Mouse (Mus musculus) forebrain, embryonic 13.5 days (tissue): ENCODE results near the gene Chchd6. TPM values are rescaled to one million over a fixed set of nuclear protein-coding genes. Genes with fewer than 3 reads are reported as not detected.

Source experiments
- ATAC-seq: fragments of 200-750 bp; cut with Nextera tagmentation; 2 replicates; pipeline ENCODE4 v1.8.0; 2017
- H3K27ac ChIP-seq: fragments of 300-500 bp; sonication (generic); 2 replicates; pipeline ENCODE4 v1.5.1; 2015; ENCODE audit warnings: inconsistent platforms, mild to moderate bottlenecking, moderate library complexity
- H3K27me3 ChIP-seq: fragments of 300-500 bp; sonication (generic); 2 replicates; pipeline ENCODE4 v1.6.1; 2015; ENCODE audit warnings: mild to moderate bottlenecking, inconsistent platforms
- H3K36me3 ChIP-seq: fragments of 300-500 bp; sonication (generic); 2 replicates; pipeline ENCODE4 v1.6.1; 2015; ENCODE audit warnings: mild to moderate bottlenecking, inconsistent platforms; ENCODE audit not compliant: poor library complexity, severe bottlenecking
- H3K4me1 ChIP-seq: fragments of 300-500 bp; sonication (generic); 2 replicates; pipeline ENCODE4 v1.6.1; 2015; ENCODE audit warnings: inconsistent platforms
- H3K4me2 ChIP-seq: fragments of 300-500 bp; sonication (generic); 2 replicates; pipeline ENCODE4 v1.6.1; 2015; ENCODE audit warnings: inconsistent platforms, mild to moderate bottlenecking, moderate library complexity
- H3K4me3 ChIP-seq: fragments of 300-500 bp; sonication (generic); 2 replicates; pipeline ENCODE4 v1.5.1; 2015; ENCODE audit warnings: mild to moderate bottlenecking, inconsistent platforms
- H3K9ac ChIP-seq: fragments of 300-500 bp; sonication (generic); 2 replicates; pipeline ENCODE4 v1.6.1; 2015; ENCODE audit warnings: mild to moderate bottlenecking, inconsistent platforms
- H3K9me3 ChIP-seq: fragments of 300-500 bp; sonication (generic); replicated peaks from 2 replicates; pipeline ENCODE4 v1.6.1; 2016; ENCODE audit warnings: inconsistent platforms
- WGBS: fragments of 180-500 bp; shearing (Covaris S2); methylation state at CpG from one replicate; pipeline ENCODE4 v1.1.7; 2015; 5-methylcytosine and 5-hydroxymethylcytosine counted together
- polyA plus RNA-seq: library from polyadenylated mRNA; unstranded; fragments of >200 nt; fragmentation: Nextera tagmentation; extraction: Ambion mirVana; gene quantifications from 2 replicates; pipeline ENCODE4 v1.2.1, GENCODE M21; 2015

Gene Chchd6
- polyA plus RNA-seq, 1 experiment from 2014 or later: 108 TPM

DNA sequence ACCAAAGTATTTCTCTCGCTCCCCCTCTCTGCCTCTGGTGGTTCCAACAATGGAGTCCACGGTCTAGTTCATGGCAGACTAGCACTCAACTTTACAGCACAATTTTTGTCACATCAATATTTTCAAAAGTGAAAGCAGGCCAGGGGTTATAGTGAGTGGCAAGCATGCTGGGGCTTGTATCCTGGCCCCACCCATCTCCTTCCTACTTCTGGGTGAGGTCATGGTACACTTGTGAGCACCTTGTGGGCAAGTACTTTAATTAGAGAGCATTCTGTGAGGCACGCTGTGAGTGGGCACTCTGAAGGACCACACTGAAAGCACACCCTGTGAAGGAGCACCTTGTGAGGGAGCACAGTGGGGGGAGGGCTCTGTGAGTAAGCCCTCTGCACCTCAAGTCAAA, 172.8 kb downstream of the Chchd6 start:
- Histone ChIP-seq H3K4me1 (peaks cover 6% of the 10 kb centered on the region; the same call in 1 of the 2 replicates), H3K27me3 (no peaks in the 10 kb centered on the region), H3K9ac (no peak overlapping the region), H3K36me3 (no peaks in the 10 kb centered on the region), H3K9me3 (no peaks in the 10 kb centered on the region), H3K4me2 (no peak overlapping the region), H3K4me3 (no peak overlapping the region), H3K27ac (no peak overlapping the region)
- 88% methylated on average over 3 of the region's 3 CpGs for WGBS
- no peak for ATAC-seq

DNA sequence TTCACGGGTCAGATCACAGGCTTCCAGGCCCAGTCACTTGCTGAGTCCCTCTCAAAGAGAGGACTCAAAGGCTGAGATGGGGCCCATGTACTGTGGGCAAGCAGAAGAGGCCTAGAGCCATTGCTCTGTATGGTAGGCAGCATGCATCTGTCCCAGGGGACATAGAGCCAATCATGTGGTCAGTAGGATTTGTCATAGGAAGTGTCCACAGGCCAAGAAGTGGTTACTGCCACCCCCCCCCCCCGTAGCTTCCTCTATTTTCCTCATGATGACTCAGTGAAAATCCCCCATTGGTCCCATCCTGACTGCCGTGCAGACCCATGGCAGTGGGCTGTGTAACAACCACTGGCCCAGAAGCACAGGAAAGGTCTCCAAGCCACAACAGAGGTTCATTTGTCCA, 173.5 kb downstream of the Chchd6 start:
- Histone ChIP-seq H3K4me1 (peaks cover 6% of the 10 kb centered on the region; the same call in 1 of the 2 replicates), H3K9me3 (no peaks in the 10 kb centered on the region), H3K4me3 (no peak overlapping the region), H3K27ac (no peak overlapping the region), H3K4me2 (no peak overlapping the region), H3K36me3 (no peaks in the 10 kb centered on the region), H3K27me3 (no peaks in the 10 kb centered on the region), H3K9ac (no peak overlapping the region)
- no peak for ATAC-seq
- WGBS: 84% methylated on average over 3 of the region's 3 CpGs

DNA sequence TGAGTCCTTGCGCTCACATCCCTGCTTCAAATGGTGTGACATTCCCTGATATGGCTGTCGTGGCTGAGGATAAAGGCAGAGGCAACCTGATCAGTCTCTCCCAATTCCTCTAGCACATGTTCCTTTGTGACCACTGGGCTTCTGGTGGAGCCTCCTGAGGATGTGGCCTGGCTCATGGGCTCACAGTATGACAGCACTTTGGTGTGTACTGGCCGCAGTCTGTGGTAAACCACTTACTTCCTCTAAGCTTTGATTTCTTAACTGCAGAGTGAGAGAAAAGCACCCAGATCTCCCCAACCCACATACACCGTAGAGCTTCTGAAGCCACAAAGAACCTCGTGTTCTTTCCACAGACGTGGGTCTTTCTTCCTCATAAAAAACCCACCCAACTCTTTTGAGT, 173.9 kb downstream of the Chchd6 start:
- Histone ChIP-seq H3K27me3 (no peaks in the 10 kb centered on the region), H3K4me1 (peaks cover 6% of the 10 kb centered on the region; the same call in 1 of the 2 replicates), H3K4me2 (no peak overlapping the region), H3K9me3 (no peaks in the 10 kb centered on the region), H3K9ac (no peak overlapping the region), H3K4me3 (no peak overlapping the region), H3K27ac (no peak overlapping the region), H3K36me3 (no peaks in the 10 kb centered on the region)
- no peak for ATAC-seq
- WGBS: 90% methylated on average over 6 of the region's 6 CpGs

DNA sequence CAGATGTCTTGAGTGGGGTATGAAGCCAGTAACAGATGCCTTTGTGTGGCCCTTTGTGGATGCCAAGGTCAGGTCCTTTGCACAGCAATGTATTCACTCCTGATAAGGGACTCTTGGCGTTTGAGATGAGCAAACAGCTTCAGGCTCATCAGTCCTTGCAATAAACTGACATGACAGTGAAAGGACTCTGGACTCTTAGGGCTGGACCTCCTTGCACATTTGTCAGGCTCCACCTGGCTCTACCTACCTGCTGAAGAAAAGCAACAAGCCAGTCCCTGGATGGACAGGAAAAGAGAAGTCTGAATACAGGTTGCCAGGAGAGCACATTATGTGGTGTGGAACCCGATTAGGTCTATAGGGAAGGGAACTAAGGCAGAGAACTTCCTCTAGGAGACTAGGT, 174.7 kb downstream of the Chchd6 start:
- 77% methylated on average over 2 of the region's 2 CpGs for WGBS
- Histone ChIP-seq H3K4me2 (no peak overlapping the region), H3K9me3 (no peaks in the 10 kb centered on the region), H3K9ac (no peak overlapping the region), H3K27me3 (no peaks in the 10 kb centered on the region), H3K4me3 (no peak overlapping the region), H3K27ac (no peak overlapping the region), H3K4me1 (peaks cover 6% of the 10 kb centered on the region; the same call in 1 of the 2 replicates), H3K36me3 (no peaks in the 10 kb centered on the region)
- no peak for ATAC-seq

DNA sequence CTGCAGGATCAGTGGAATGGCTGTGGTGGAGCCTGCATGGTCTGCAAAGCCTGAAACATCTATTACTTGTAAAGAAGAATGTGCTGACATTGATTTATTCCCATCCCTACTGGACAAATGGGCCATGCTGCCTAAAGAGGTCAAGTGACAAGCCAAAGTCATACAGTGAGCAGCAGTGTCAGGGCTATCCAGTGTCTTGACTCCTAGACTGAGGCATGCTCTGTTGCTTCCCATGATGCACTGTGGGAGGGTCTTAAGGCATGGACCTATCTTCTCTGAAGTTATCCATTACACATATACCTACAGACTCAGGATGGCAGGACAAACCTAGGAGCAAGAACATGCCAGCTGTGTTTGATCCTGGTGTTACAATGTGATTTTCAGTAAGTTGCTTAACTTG, 175.3 kb downstream of the Chchd6 start:
- no peaks in the 10 kb centered on the region for H3K27me3 ChIP-seq
- no peaks in the 10 kb centered on the region for H3K36me3 ChIP-seq
- H3K4me1 ChIP-seq: peaks cover 6% of the 10 kb centered on the region; the same call in 1 of the 2 replicates
- H3K9ac ChIP-seq: no peak overlapping the region
- H3K4me3 ChIP-seq: no peak overlapping the region
- H3K27ac ChIP-seq: no peak overlapping the region
- H3K9me3 ChIP-seq: no peaks in the 10 kb centered on the region
- ATAC-seq: no peak
- H3K4me2 ChIP-seq: no peak overlapping the region

DNA sequence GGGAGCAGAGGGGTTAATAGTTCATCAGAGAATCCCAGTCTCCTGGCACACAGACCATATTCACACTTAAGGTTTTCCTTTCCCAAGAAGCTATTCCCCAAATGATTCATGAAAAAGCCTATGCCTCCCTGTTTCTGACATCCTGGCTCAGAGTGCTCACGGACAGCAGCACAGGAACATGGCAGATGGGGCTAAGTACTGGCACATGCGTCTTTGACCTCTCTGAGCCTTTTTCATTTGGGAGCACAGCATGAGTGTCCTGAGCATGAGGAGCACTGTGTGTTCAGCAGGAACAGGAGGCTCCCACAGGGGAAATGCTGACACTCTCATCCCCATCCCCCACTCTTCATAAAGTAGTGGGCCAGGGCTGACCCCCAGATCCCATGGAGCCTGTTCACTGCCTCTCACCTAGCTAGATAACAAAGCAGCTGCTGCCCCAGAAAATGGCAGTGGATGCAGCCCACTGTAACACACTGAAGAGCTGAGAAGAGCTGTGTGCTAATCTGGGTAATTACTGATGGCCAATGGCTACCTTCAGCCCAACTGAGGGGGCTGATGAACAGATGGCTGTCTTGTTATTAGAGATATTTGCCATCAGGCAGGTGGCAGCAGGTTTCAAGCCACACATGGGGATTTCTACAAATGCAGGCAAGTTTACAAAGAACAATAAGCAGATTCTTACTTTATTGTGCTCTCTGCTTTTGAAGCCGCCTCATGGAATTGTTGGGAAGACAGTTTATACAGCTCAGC, 176.2 kb downstream of the Chchd6 start:
- Histone ChIP-seq H3K27me3 (no peaks in the 10 kb centered on the region), H3K27ac (no peak overlapping the region)
- no peak for ATAC-seq

DNA sequence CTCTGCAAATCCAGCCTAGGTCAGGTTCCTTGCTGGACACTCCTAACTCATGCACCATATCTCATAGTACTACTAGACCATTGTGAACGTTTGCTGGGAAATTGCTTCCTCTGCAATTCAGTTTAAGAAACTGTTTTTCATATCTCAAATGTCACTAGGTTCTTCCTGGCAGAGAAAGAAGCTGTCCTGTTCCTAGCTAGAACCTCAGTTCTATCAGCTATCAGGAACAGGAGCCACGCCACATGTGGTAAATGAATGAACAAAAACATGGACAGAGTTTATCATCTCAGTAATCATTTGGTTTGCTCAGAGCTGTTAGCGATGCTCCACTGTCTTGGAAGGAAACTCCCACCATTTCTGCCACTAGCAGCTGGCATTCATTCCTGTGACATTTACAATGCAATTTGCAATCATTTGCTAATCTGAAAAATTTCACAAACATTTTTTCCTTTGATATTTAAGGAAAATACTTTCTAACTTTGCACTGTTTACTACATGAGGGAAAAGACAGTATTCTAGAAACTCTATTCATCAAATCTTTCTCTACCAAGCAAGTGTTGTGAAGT, 179.3 kb downstream of the Chchd6 start:
- WGBS: 94% methylated on average over 3 of the region's 3 CpGs
- ATAC-seq: no peak
- no peak overlapping the region for H3K4me3 ChIP-seq
- no peaks in the 10 kb centered on the region for H3K9me3 ChIP-seq
- H3K36me3 ChIP-seq: no peaks in the 10 kb centered on the region
- H3K27ac ChIP-seq: no peak overlapping the region
- H3K27me3 ChIP-seq: no peaks in the 10 kb centered on the region
- no peak overlapping the region for H3K4me2 ChIP-seq
- H3K4me1 ChIP-seq: peaks cover 6% of the 10 kb centered on the region; the same call in 1 of the 2 replicates
- H3K9ac ChIP-seq: no peak overlapping the region

More for the DNA sequence above, 176.2 kb downstream of the Chchd6 start:
- H3K4me1 ChIP-seq: peaks cover 6% of the 10 kb centered on the region; the same call in 1 of the 2 replicates
- H3K4me2 ChIP-seq: no peak overlapping the region
- no peaks in the 10 kb centered on the region for H3K9me3 ChIP-seq
- no peak overlapping the region for H3K4me3 ChIP-seq
- no peak overlapping the region for H3K9ac ChIP-seq
- 84% methylated on average over 3 of the region's 3 CpGs for WGBS
- no peaks in the 10 kb centered on the region for H3K36me3 ChIP-seq

DNA sequence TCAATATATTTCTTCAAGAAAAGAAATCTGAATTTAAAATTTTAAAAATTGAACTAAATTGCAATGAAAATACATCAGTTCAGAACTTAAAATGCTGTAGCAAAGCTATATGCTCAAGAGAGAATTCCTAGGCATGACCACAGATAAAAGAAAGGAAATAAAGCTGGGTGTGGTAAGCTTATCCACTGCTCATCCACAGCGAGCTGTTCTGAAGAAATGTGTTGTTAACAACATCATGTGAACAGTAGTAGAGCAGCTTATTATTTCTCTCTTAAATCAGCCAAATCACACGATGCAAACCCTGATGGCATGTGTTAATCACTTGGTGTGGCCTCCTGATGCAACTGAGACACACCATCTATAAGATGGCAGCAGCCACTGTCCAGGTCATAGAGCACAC, 180.4 kb downstream of the Chchd6 start:
- no peak overlapping the region for H3K27ac ChIP-seq
- no peaks in the 10 kb centered on the region for H3K27me3 ChIP-seq
- H3K9me3 ChIP-seq: no peaks in the 10 kb centered on the region
- ATAC-seq: no peak
- no peak overlapping the region for H3K4me3 ChIP-seq
- H3K4me1 ChIP-seq: peaks cover 6% of the 10 kb centered on the region; the same call in 1 of the 2 replicates
- H3K9ac ChIP-seq: no peak overlapping the region
- H3K4me2 ChIP-seq: no peak overlapping the region
- H3K36me3 ChIP-seq: no peaks in the 10 kb centered on the region
- WGBS: 82% methylated on average over 2 of the region's 2 CpGs

DNA sequence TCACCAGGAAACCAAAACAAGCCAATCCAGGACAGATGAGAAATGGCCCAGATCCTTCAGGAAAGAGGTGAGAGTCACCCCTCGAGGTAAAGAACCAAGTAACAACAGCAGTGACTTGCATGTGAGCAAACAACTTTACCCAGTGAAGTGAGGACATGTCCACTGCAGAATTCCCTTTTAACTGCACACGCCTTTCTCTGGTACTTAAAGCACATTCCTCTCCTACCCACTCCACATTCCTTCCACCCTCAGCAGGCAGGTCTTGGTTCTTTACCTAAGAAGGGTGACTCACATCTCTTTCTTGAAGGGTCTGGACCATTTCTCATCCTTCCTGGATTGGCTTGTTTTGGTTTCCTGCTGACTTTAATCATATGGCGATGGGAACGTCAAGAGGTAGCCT, 181.3 kb downstream of the Chchd6 start:
- WGBS: 93% methylated on average over 4 of the region's 4 CpGs
- ATAC-seq: no peak
- H3K9me3 ChIP-seq: no peaks in the 10 kb centered on the region
- no peaks in the 10 kb centered on the region for H3K36me3 ChIP-seq
- no peak overlapping the region for H3K4me3 ChIP-seq
- H3K9ac ChIP-seq: no peak overlapping the region
- H3K4me1 ChIP-seq: peaks cover 1% of the 10 kb centered on the region; the same call in 1 of the 2 replicates
- H3K27ac ChIP-seq: no peak overlapping the region
- H3K27me3 ChIP-seq: no peaks in the 10 kb centered on the region
- H3K4me2 ChIP-seq: no peak overlapping the region

DNA sequence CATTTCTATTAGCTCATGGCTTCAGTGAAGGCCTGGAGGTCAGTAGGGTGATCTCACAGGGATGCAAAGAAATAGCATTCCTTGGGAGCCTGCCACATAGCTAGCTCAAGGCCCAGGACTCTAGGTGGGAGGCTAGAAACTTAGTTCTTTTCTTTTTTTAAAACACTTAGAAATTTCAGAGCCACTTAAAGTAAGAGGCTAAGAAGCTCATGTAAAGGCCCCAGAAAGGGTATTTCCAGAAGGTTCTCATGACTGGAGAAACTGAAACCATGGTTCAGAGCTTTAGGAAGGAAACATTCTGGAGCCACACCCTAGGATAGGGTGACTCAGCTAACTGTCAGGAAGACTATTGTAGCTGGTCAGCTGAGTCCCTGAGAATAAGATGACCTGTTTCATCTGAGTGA, 182.0 kb downstream of the Chchd6 start:
- H3K4me2 ChIP-seq: no peak overlapping the region
- no peaks in the 10 kb centered on the region for H3K4me1 ChIP-seq
- H3K27me3 ChIP-seq: no peaks in the 10 kb centered on the region
- no peak overlapping the region for H3K27ac ChIP-seq
- H3K4me3 ChIP-seq: no peak overlapping the region
- H3K9ac ChIP-seq: no peak overlapping the region
- ATAC-seq: no peak
- H3K36me3 ChIP-seq: no peaks in the 10 kb centered on the region
- H3K9me3 ChIP-seq: no peaks in the 10 kb centered on the region

DNA sequence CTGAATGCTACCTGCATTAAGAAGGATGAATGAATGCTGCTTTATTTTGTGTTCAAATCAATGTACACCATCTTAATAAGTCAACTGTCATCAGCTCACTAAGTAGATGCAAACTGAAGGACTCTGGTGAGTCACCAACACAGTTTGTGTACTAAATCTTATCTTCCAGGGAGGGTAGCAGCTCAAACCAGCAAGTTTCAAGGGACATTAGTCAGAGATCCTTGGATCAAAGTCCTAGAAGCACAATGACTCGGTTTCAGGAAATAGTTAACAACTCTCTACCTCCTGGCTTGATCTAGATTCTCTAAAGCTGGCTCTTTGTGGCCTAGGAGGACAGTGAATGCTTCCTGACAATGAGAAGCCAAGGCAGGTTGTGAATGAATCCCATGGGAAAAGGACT, 182.9 kb downstream of the Chchd6 start:
- Histone ChIP-seq H3K27me3 (no peaks in the 10 kb centered on the region), H3K36me3 (no peaks in the 10 kb centered on the region), H3K9ac (no peak overlapping the region), H3K4me3 (no peak overlapping the region), H3K4me1 (peaks cover 4% of the 10 kb centered on the region; the same call in 1 of the 2 replicates), H3K9me3 (no peaks in the 10 kb centered on the region), H3K4me2 (no peak overlapping the region), H3K27ac (no peak overlapping the region)
- ATAC-seq: no peak
- WGBS: 89% methylated on average over 1 of the region's 1 CpGs

DNA sequence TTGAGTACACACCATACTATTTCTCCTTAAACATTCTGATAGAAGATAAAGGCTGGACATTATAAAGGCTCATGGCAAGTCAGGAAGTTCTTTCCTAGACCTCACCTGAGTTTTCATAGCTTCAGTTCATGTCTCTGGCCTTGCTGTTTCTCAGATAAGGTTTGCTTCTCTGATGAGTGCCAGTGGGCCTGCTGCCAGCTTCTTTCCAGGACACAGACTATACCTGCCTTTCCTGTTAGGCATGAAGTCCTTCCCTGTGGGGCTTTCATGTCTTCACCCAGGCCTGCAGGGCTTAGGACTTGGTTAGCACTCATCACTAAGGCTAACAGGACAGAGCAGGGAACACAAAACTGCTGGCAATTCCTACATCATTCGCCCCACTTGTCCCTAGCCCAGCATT, 186.4 kb downstream of the Chchd6 start:
- Histone ChIP-seq H3K9ac (no peak overlapping the region), H3K4me2 (no peak overlapping the region), H3K4me3 (no peak overlapping the region), H3K4me1 (peaks cover 12% of the 10 kb centered on the region), H3K36me3 (no peaks in the 10 kb centered on the region), H3K27ac (no peak overlapping the region), H3K27me3 (0 out of 2 replicates have a peak, but pooled peaks cover 6% of the 10 kb centered on the region), H3K9me3 (no peaks in the 10 kb centered on the region)
- ATAC-seq: no peak
- WGBS: 89% methylated on average over 1 of the region's 1 CpGs
